Mouse (Mus musculus) heart, adult 18-20 months (tissue): ENCODE measurements at regions not wholly inside any gene's neighbourhood (a gene's known extent, or its start where the extent isn't known, plus 50 kb on each side); places are given as distances from the start of the nearest gene placed in this dataset.
A peak's percentile ranks its signal among the peaks of the same experiment; 100 is the strongest.

ENCODE experiments used
- DNase-seq, 2 experiments: peaks; one replicate each; pipeline ENCODE4 v3.0.0; 2021 to 2022; ENCODE audit warnings: mixed read lengths in 1 of 2

GRCm38 (mm10) chrX:142456022-142456421, 65.7 kb upstream of the Acsl4 start:
- DNase-seq = no peak

GRCm38 (mm10) chrX:142464174-142464573, 73.8 kb upstream of the Acsl4 start:
- no peak for DNase-seq

GRCm38 (mm10) chrX:142464756-142465155, 74.4 kb upstream of the Acsl4 start:
- DNase-seq = no peak

- no peak for DNase-seq
These were observed 77.5 kb upstream of the Acsl4 start for GRCm38 (mm10) chrX:142467850-142468256.

- DNase-seq = no peak
These were observed 78.1 kb upstream of the Acsl4 start for GRCm38 (mm10) chrX:142468388-142468787.

- DNase-seq = peak in 1 of 2 experiments; percentile 3
These were observed 78.8 kb upstream of the Acsl4 start for GRCm38 (mm10) chrX:142469048-142469634.

GRCm38 (mm10) chrX:142470083-142470482, 79.7 kb upstream of the Acsl4 start:
- DNase-seq = no peak

GRCm38 (mm10) chrX:142481203-142481815, 91.0 kb upstream of the Acsl4 start:
- DNase-seq = no peak

- no peak for DNase-seq
These were observed 97.7 kb upstream of the Acsl4 start for GRCm38 (mm10) chrX:142488078-142488477.

- peak; percentile 29 to 36 for DNase-seq
These were observed 99.9 kb upstream of the Acsl4 start for GRCm38 (mm10) chrX:142490093-142490717.

- DNase-seq = no peak
These were observed 110.8 kb upstream of the Acsl4 start for GRCm38 (mm10) chrX:142501094-142501493.

- DNase-seq = no peak
These were observed 114.6 kb upstream of the Acsl4 start for GRCm38 (mm10) chrX:142504962-142505361.

GRCm38 (mm10) chrX:142507475-142507874, 117.1 kb upstream of the Acsl4 start:
- DNase-seq = no peak

- no peak for DNase-seq
These were observed 126.2 kb upstream of the Acsl4 start for GRCm38 (mm10) chrX:142516406-142517131.

GRCm38 (mm10) chrX:142517205-142517604, 126.9 kb upstream of the Acsl4 start:
- DNase-seq = no peak

- DNase-seq = no peak
These were observed 130.7 kb upstream of the Acsl4 start for GRCm38 (mm10) chrX:142521063-142521462.

- peak; percentile 18 to 29 for DNase-seq
These were observed 136.6 kb upstream of the Acsl4 start for GRCm38 (mm10) chrX:142526953-142527352.

- no peak for DNase-seq
These were observed 139.6 kb upstream of the Acsl4 start for GRCm38 (mm10) chrX:142529892-142530291.

- DNase-seq = peak; percentile 8 to 59
These were observed 144.4 kb upstream of the Acsl4 start for GRCm38 (mm10) chrX:142534780-142535179.

- DNase-seq = no peak
These were observed 145.2 kb upstream of the Acsl4 start for GRCm38 (mm10) chrX:142535540-142535939.

- no peak for DNase-seq
These were observed 145.3 kb upstream of the Tmem164 start for GRCm38 (mm10) chrX:142535954-142536353.

- peak in 1 of 2 experiments; percentile 14 for DNase-seq
These were observed 143.8 kb upstream of the Tmem164 start for GRCm38 (mm10) chrX:142537259-142537963.
